Mouse (Mus musculus): Measurements from ENCODE around the gene Dnajc21.

Gene Dnajc21

GRCm38 (mm10) chr15:10436893-10437292, 33.4 kb downstream of the Dnajc21 start:
- DNase-seq (ENCODE audit: low spot score), result no peak

- no peak for DNase-seq (ENCODE audit: low spot score)
Measured at GRCm38 (mm10) chr15:10426545-10427266, 43.6 kb downstream of the Dnajc21 start.

GRCm38 (mm10) chr15:10426124-10426523, 44.2 kb downstream of the Dnajc21 start:
- no peak for DNase-seq (ENCODE audit: low spot score)

GRCm38 (mm10) chr15:10421785-10422144, 48.6 kb downstream of the Dnajc21 start:
- DNase-seq (ENCODE audit: low spot score), result no peak

GRCm38 (mm10) chr15:10421138-10421784, 49.1 kb downstream of the Dnajc21 start:
- DNase-seq (ENCODE audit: low spot score), result no peak

GRCm38 (mm10) chr15:10413656-10414055, 56.7 kb downstream of the Dnajc21 start:
- DNase-seq (ENCODE audit: low spot score), result no peak

GRCm38 (mm10) chr15:10410881-10411280, 59.4 kb downstream of the Dnajc21 start:
- no peak for DNase-seq (ENCODE audit: low spot score)

- no peak for DNase-seq (ENCODE audit: low spot score)
Measured at GRCm38 (mm10) chr15:10409842-10410241, 60.5 kb downstream of the Dnajc21 start.

GRCm38 (mm10) chr15:10400415-10400814, 69.9 kb downstream of the Dnajc21 start:
- no peak for DNase-seq (ENCODE audit: low spot score)

GRCm38 (mm10) chr15:10399795-10400194, 70.5 kb downstream of the Dnajc21 start:
- DNase-seq (ENCODE audit: low spot score), result no peak
